Mouse (Mus musculus) bone marrow macrophage, adult 2 months (primary cell): ENCODE results near the gene Osbp2.

ENCODE experiments used
- CTCF ChIP-seq: IDR thresholded peaks from 2 replicates; pipeline ENCODE4 v1.5.1; 2012; ENCODE audit warnings: low read depth, mild to moderate bottlenecking, low read length, moderate library complexity
- POLR2A ChIP-seq: IDR thresholded peaks from 2 replicates; pipeline ENCODE4 v1.6.1; 2012; ENCODE audit warnings: mild to moderate bottlenecking, low read depth, low read length, borderline replicate concordance

DNA sequence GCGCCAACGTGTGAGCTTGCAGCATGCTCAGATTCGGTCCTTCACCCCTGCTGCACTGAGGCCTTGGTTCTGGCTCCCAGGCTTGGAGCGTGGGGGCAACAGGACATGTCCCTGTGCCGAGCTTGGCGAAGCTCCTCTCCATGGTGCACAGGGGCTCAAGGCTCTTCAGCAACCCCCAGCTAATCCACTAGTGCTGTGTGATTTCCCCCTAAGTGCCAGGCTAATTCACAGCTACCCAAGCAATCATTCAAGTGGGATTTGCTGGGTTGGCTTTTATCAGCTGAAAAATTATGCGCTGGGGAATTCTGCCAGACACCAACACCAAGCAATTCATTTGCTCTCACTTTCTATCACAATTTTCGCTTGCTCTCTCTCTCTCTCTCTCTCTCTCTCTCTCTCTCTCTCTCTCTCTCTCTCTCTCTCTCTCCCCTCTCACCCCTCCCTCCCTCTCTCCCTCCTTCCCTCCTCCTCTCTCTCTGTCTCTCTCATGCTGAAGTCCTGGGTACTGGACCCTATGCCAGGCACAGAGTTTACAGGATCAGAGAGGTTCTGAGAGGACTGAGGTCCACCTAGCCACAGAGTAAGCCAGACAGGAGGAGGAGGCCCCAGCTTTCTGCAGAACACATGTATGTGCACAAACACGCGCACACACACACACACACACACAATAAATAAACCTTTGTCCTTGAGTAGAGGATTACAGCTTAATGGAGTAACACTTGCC is 138.2 kb downstream of the Osbp2 start:
- no peak for TF ChIP-seq CTCF
- TF ChIP-seq POLR2A = no peak
